Mouse (Mus musculus): Measurements from ENCODE around the gene Retreg3. TPM values are rescaled to one million over a fixed set of nuclear protein-coding genes. Genes with fewer than 3 reads are reported as not detected.

The Retreg3 gene
- 57.8 and 61.3 TPM in 2 replicates for polyA plus RNA-seq (2012; rRNA removed)

DNA sequence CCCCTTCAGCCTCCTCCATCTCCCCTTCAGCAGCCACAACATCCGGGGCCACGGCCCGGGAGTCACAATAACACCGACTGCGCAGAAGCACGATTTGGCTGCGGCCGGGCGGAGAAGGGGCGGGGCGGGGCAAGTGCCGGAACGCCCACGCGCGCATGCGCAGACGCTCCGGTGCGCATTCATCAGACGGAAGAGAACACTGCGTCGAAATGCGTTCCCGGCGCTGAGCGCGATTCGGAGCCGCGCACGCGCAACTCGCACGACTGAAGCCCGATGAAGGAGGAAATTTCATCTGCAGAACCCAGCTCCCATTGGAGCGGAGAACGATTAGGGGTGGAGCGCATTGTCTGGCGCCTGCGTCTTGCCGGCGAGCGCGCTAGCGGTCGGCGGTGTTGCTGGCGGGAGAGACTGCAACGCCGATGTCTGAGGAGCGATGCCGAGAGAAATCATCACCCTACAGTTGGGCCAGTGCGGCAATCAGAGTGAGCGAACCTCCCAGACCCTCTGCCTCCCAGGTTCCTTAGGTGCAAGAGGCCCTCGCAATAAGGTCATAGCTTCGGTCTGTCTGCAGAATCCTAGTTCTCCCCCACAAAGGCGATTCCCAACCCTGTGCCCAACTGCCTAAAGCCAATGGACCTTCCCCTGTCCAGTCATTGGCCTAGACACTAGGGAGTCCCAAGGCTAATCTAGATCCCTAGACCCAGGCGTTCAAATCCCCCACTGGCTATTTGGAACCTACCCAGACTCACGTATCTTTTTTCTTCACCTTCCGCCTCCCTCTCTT is at the start of gene Retreg3, which contains the start of gene Tubg1:
Retreg3 (minus strand) TSS at position 133 of the 784 bp plus-strand sequence.
Tubg1 (plus strand) TSS at position 178 of the 784 bp plus-strand sequence.
- peak within 1 kb of the TSS; percentile 92 for H3K27ac ChIP-seq (ENCODE audit: insufficient read depth, low read length)
- TF ChIP-seq CTCF (IDR thresholded peaks at IDR 0.05; ENCODE audit: extremely low read depth, insufficient read depth, insufficient read length, insufficient replicate concordance) (peak; percentile 8; the same call in 1 of the 2 replicates), POLR2A (IDR thresholded peaks at IDR 0.05; ENCODE audit: low read depth, low read length) (peak; percentile 89)
- no peaks in the 10 kb centered on the region for H3K27me3 ChIP-seq (ENCODE audit: control insufficient read depth, insufficient read depth, low read length)
- under 1% methylated on average over 61 of the region's 61 CpGs for WGBS
- H3K36me3 ChIP-seq (ENCODE audit: control insufficient read depth, insufficient read depth, low read length): peaks cover 2% of the 10 kb centered on the region
- peaks cover 18% of the 10 kb centered on the region for H3K4me1 ChIP-seq (ENCODE audit: control insufficient read depth, insufficient read depth, insufficient read length)
- DNase-seq (ENCODE audit: low read depth in 1 of 2, low spot score in 2 of 2): peak; percentile 98 to 99
- peak within 1 kb of the TSS; percentile 82 for H3K4me3 ChIP-seq (ENCODE audit: extremely low read depth, insufficient read depth, insufficient read length)

DNA sequence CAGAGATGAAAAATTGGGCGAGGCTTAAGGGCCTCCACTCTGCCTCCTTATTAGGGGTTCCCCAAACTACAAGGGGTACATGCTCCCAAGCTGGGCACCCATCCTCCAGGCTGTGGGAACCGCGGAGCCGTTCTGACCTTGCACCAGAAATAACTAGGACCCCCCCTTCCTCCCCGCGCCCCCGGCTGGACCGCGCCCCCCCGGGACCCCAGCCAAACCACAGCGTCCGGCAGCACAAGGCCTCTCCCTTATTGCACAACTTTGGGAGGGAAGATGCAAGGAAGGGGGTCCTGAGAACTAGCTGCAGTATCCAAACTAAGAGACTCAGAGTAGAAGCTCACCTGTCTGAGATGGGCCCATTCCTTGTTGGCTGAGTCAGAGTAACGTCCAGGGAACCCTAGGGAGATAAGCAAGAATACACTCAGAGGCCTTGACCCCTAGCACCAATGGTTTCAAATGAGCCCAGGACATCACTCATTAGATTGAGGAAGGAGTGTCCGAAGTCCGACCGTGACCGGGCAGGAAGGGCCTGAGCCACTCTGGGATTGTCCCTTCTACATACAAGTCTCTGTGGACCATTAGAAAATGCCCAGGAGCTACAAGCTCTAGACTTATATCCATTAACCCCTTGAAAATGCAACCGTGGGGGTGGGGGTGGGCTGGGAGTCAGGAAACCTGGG is 48.7 kb upstream of the Retreg3 start:
- no peaks in the 10 kb centered on the region for H3K36me3 ChIP-seq (ENCODE audit: control insufficient read depth, insufficient read depth, low read length)
- H3K27me3 ChIP-seq (ENCODE audit: control insufficient read depth, insufficient read depth, low read length): peaks cover 46% of the 10 kb centered on the region
- no peak for TF ChIP-seq POLR2A (IDR thresholded peaks at IDR 0.05; ENCODE audit: low read depth, low read length)
- TF ChIP-seq CTCF (IDR thresholded peaks at IDR 0.05; ENCODE audit: extremely low read depth, insufficient read depth, insufficient read length, insufficient replicate concordance): no peak
- H3K4me1 ChIP-seq (ENCODE audit: control insufficient read depth, insufficient read depth, insufficient read length): peaks cover 18% of the 10 kb centered on the region
- DNase-seq (ENCODE audit: low read depth in 1 of 2, low spot score in 2 of 2): no peak
- H3K27ac ChIP-seq (ENCODE audit: insufficient read depth, low read length): no peak overlapping the region
- H3K4me3 ChIP-seq (ENCODE audit: extremely low read depth, insufficient read depth, insufficient read length): no peak overlapping the region
- WGBS: 21% methylated on average over 18 of the region's 18 CpGs

DNA sequence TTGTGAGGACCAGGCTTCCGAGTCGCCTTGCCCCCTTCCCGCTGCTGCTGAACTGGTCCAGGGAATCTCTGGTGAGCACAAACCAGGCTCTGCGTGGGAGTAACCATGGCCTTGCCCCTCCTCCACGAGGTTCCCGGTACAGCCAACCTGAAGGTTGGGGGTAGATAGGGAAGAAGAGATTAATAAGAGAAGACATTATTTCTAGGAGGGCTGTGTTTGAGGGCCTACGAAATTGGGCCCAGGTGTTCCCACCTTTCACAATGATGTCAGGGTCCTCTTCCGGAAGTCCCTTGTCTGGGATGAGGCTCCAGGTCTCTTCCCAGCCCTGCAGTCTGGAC is 48.2 kb upstream of the Retreg3 start:
- 44% methylated on average over 8 of the region's 8 CpGs for WGBS
- Histone ChIP-seq H3K36me3 (ENCODE audit: control insufficient read depth, insufficient read depth, low read length) (no peaks in the 10 kb centered on the region), H3K27ac (ENCODE audit: insufficient read depth, low read length) (no peak overlapping the region), H3K27me3 (ENCODE audit: control insufficient read depth, insufficient read depth, low read length) (peaks cover 46% of the 10 kb centered on the region), H3K4me3 (ENCODE audit: extremely low read depth, insufficient read depth, insufficient read length) (no peak overlapping the region), H3K4me1 (ENCODE audit: control insufficient read depth, insufficient read depth, insufficient read length) (peaks cover 15% of the 10 kb centered on the region)
- TF ChIP-seq CTCF (IDR thresholded peaks at IDR 0.05; ENCODE audit: extremely low read depth, insufficient read depth, insufficient read length, insufficient replicate concordance) (no peak), POLR2A (IDR thresholded peaks at IDR 0.05; ENCODE audit: low read depth, low read length) (no peak)
- no peak for DNase-seq (ENCODE audit: low read depth in 1 of 2, low spot score in 2 of 2)

DNA sequence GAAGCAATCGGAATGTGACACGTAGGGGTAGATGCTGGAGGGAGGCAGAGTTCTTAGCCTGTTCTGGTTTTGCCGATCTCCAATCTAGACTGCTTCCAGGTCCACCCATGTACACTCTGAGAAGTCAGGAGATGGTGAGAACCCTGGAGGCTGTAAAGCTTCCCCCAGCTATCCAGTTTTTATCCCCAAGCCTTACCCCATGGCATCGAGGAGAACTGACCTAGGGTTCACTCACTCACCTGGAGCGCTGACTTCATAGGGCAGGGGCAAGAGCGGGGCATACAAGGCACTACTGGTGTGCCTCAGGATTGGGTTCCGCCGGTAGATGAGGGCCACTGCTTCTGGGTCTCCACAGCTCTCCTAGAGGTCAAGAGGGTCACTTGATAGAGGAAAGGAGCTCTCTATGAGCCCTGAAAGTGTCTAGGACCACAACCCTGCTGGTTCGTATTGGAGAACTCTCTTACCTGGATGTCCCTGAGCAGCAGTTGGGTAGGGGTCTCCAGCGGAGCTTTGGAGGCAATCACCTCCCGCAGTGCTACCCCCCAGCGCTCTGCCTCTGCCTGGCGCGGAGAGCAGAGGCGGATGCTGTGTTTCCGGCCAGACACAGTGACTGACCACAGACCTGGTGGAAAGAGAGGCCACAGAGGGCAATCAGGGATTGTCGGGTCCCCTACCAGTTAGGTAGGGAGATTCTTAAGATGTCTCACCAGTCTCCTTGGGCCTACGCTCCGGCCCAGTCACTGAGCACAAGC is 47.7 kb upstream of the Retreg3 start:
- WGBS: 51% methylated on average over 19 of the region's 19 CpGs
- no peak for TF ChIP-seq CTCF (IDR thresholded peaks at IDR 0.05; ENCODE audit: extremely low read depth, insufficient read depth, insufficient read length, insufficient replicate concordance)
- no peak for TF ChIP-seq POLR2A (IDR thresholded peaks at IDR 0.05; ENCODE audit: low read depth, low read length)
- Histone ChIP-seq H3K4me1 (ENCODE audit: control insufficient read depth, insufficient read depth, insufficient read length) (peaks cover 14% of the 10 kb centered on the region), H3K27ac (ENCODE audit: insufficient read depth, low read length) (no peak overlapping the region), H3K36me3 (ENCODE audit: control insufficient read depth, insufficient read depth, low read length) (no peaks in the 10 kb centered on the region), H3K27me3 (ENCODE audit: control insufficient read depth, insufficient read depth, low read length) (peaks cover 46% of the 10 kb centered on the region), H3K4me3 (ENCODE audit: extremely low read depth, insufficient read depth, insufficient read length) (no peak overlapping the region)
- no peak for DNase-seq (ENCODE audit: low read depth in 1 of 2, low spot score in 2 of 2)

DNA sequence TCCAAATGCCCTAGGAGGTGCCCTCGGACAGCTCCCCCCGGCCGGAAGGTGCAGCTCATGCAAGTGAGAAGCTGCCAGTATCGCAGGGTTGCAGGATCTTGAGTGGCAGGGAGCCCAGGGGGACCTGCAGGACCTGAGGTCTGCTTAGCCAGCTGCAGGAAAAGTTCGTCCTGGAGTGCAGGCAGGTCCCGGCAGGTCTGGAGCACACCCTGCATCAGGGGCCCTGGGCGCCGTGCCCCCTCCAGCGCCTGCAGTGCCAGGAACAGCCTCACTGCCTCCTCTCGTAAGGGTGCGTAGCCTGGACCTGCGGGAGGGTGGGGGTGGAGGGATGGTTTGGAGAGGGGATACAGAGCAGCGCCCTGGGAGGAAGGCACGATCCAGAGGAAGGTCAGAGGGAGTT is 46.7 kb upstream of the Retreg3 start:
- H3K4me1 ChIP-seq (ENCODE audit: control insufficient read depth, insufficient read depth, insufficient read length): peaks cover 12% of the 10 kb centered on the region
- TF ChIP-seq CTCF (IDR thresholded peaks at IDR 0.05; ENCODE audit: extremely low read depth, insufficient read depth, insufficient read length, insufficient replicate concordance) (no peak), POLR2A (IDR thresholded peaks at IDR 0.05; ENCODE audit: low read depth, low read length) (no peak)
- H3K36me3 ChIP-seq (ENCODE audit: control insufficient read depth, insufficient read depth, low read length): no peaks in the 10 kb centered on the region
- H3K27ac ChIP-seq (ENCODE audit: insufficient read depth, low read length): no peak overlapping the region
- 64% methylated on average over 14 of the region's 14 CpGs for WGBS
- no peak for DNase-seq (ENCODE audit: low read depth in 1 of 2, low spot score in 2 of 2)
- H3K27me3 ChIP-seq (ENCODE audit: control insufficient read depth, insufficient read depth, low read length): peaks cover 43% of the 10 kb centered on the region
- no peak overlapping the region for H3K4me3 ChIP-seq (ENCODE audit: extremely low read depth, insufficient read depth, insufficient read length)

DNA sequence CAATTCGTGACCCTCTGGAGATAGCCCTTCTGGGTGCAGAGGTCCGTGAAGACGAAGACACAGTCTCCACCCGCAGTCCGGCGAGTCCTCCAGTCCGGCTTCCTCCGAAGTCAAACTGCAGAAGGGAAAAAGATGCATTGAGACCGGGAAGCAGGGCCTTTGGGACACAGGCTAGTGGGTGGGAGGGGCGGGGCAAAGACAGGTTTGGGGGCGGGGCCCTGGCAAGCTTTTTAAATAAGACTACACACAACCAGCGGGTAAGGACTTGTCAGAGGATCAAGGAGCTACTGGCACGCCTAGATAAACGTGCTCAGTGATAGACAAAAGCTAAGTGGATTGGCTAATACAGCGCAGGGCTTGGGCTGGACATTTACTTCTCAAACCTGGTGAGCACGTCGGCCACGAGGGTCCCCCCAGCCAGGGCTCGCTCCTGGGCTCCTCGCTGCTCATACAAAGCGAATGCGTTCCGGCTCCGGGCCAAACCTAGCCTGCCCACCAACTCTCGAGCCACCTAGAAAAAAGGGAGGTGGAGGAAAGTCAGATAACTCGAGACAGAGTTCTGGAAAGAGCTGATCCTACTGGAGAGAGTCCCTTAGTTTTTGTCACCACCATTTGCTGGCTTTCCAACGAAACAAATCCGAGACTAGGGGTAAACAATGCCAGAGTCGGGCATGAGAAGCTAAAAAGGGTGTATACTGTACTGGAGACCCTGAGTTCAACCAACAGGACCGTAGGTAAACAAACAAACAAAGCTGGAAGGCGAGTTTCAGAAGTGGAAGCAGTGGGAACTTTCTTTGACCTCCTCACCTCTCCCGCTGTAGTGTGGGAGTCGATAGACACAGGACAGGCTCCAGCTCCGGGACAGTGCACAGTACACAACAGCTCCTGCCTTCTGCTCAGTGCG is 45.2 kb upstream of the Retreg3 start:
- Histone ChIP-seq H3K4me3 (ENCODE audit: extremely low read depth, insufficient read depth, insufficient read length) (no peak overlapping the region), H3K27ac (ENCODE audit: insufficient read depth, low read length) (no peak overlapping the region), H3K27me3 (ENCODE audit: control insufficient read depth, insufficient read depth, low read length) (peaks cover 32% of the 10 kb centered on the region), H3K4me1 (ENCODE audit: control insufficient read depth, insufficient read depth, insufficient read length) (peaks cover 6% of the 10 kb centered on the region), H3K36me3 (ENCODE audit: control insufficient read depth, insufficient read depth, low read length) (no peaks in the 10 kb centered on the region)
- 27% methylated on average over 35 of the region's 35 CpGs for WGBS
- DNase-seq (ENCODE audit: low read depth in 1 of 2, low spot score in 2 of 2): no peak
- no peak for TF ChIP-seq CTCF (IDR thresholded peaks at IDR 0.05; ENCODE audit: extremely low read depth, insufficient read depth, insufficient read length, insufficient replicate concordance)
- no peak for TF ChIP-seq POLR2A (IDR thresholded peaks at IDR 0.05; ENCODE audit: low read depth, low read length)
